Mouse (Mus musculus) macrophage (primary cell): ENCODE measurements around the gene Ntsr1. TPM values are rescaled to one million over a fixed set of nuclear protein-coding genes. Genes with fewer than 3 reads are reported as not detected.

Experiments used
- H3K27ac ChIP-seq: fragments of 350-480 bp; formaldehyde crosslinking; 2 replicates; pipeline ENCODE4 v1.9.0; 2021
- H3K36me3 ChIP-seq: fragments of 350-480 bp; formaldehyde crosslinking; 2 replicates; pipeline ENCODE4 v1.9.0; 2021; ENCODE audit errors: inconsistent target
- H3K4me3 ChIP-seq: fragments of 350-480 bp; formaldehyde crosslinking; 2 replicates; pipeline ENCODE4 v1.9.0; 2021; ENCODE audit errors: inconsistent target
- H3K79me2 ChIP-seq: fragments of 350-480 bp; formaldehyde crosslinking; 2 replicates; pipeline ENCODE4 v1.9.0; 2021; ENCODE audit errors: inconsistent target
- WGBS: methylation state at CpG from one replicate; pipeline ENCODE4 v1.1.7; 2026; ENCODE audit warnings: inconsistent platforms; ENCODE audit not compliant: missing documents; 5-methylcytosine and 5-hydroxymethylcytosine counted together
- polyA plus RNA-seq: library from polyadenylated mRNA; stranded (reverse); fragments of 250-400 nt; gene quantifications from 3 replicates; pipeline ENCODE4 v1.2.4, GENCODE M21; 2018; ENCODE audit warnings: inconsistent platforms

The Ntsr1 gene
- polyA plus RNA-seq, 1 experiment from 2014 or later, result not detected

- WGBS, result 42% methylated on average over 16 of the region's 16 CpGs
- no peaks in the 10 kb centered on the region for H3K79me2 ChIP-seq
- H3K27ac ChIP-seq, result no peak overlapping the region
- no peak overlapping the region for H3K4me3 ChIP-seq
- H3K36me3 ChIP-seq, result no peaks in the 10 kb centered on the region
Observed at GRCm38 (mm10) chr2:180482274-180482673, 17.5 kb upstream of the Ntsr1 start.

GRCm38 (mm10) chr2:180484882-180485281 is 14.9 kb upstream of the Ntsr1 start:
- Histone ChIP-seq H3K4me3 (no peak overlapping the region), H3K79me2 (no peaks in the 10 kb centered on the region), H3K36me3 (no peaks in the 10 kb centered on the region), H3K27ac (no peak overlapping the region)
- 78% methylated on average over 4 of the region's 4 CpGs for WGBS

- 95% methylated on average over 3 of the region's 3 CpGs for WGBS
- H3K27ac ChIP-seq, result no peak overlapping the region
- H3K79me2 ChIP-seq, result no peaks in the 10 kb centered on the region
- H3K36me3 ChIP-seq, result no peaks in the 10 kb centered on the region
- H3K4me3 ChIP-seq, result no peak overlapping the region
Observed at GRCm38 (mm10) chr2:180485306-180485705, 14.5 kb upstream of the Ntsr1 start.

- Histone ChIP-seq H3K36me3 (no peaks in the 10 kb centered on the region), H3K79me2 (no peaks in the 10 kb centered on the region), H3K27ac (no peak overlapping the region), H3K4me3 (no peak overlapping the region)
- WGBS, result 24% methylated on average over 17 of the region's 17 CpGs
Observed at GRCm38 (mm10) chr2:180488210-180488751, 11.5 kb upstream of the Ntsr1 start.

GRCm38 (mm10) chr2:180495906-180496305 is 3.9 kb upstream of the Ntsr1 start:
- Histone ChIP-seq H3K36me3 (no peaks in the 10 kb centered on the region), H3K27ac (no peak overlapping the region), H3K79me2 (no peaks in the 10 kb centered on the region), H3K4me3 (no peak overlapping the region)
- WGBS, result 76% methylated on average over 8 of the region's 8 CpGs

GRCm38 (mm10) chr2:180500726-180501125 is 950 bp downstream of the Ntsr1 start:
- no peaks in the 10 kb centered on the region for H3K36me3 ChIP-seq
- no peak overlapping the region for H3K4me3 ChIP-seq
- H3K79me2 ChIP-seq, result no peaks in the 10 kb centered on the region
- WGBS, result 35% methylated on average over 13 of the region's 13 CpGs
- no peak overlapping the region for H3K27ac ChIP-seq

- H3K79me2 ChIP-seq, result no peaks in the 10 kb centered on the region
- no peak overlapping the region for H3K4me3 ChIP-seq
- H3K36me3 ChIP-seq, result no peaks in the 10 kb centered on the region
- 55% methylated on average over 9 of the region's 9 CpGs for WGBS
- no peak overlapping the region for H3K27ac ChIP-seq
Observed at GRCm38 (mm10) chr2:180501217-180501967, 1.6 kb downstream of the Ntsr1 start.

- H3K79me2 ChIP-seq, result no peaks in the 10 kb centered on the region
- no peak overlapping the region for H3K4me3 ChIP-seq
- 91% methylated on average over 5 of the region's 5 CpGs for WGBS
Observed at GRCm38 (mm10) chr2:180506281-180506680, 6.5 kb downstream of the Ntsr1 start.

GRCm38 (mm10) chr2:180508455-180509115 is 8.8 kb downstream of the Ntsr1 start:
- H3K4me3 ChIP-seq, result no peak overlapping the region
- 83% methylated on average over 12 of the region's 14 CpGs for WGBS
- H3K79me2 ChIP-seq, result no peaks in the 10 kb centered on the region
- H3K27ac ChIP-seq, result no peak overlapping the region
- H3K36me3 ChIP-seq, result no peaks in the 10 kb centered on the region

More at GRCm38 (mm10) chr2:180506281-180506680, 6.5 kb downstream of the Ntsr1 start:
- Histone ChIP-seq H3K27ac (no peak overlapping the region), H3K36me3 (no peaks in the 10 kb centered on the region)

- H3K27ac ChIP-seq, result no peak overlapping the region
- WGBS, result 84% methylated on average over 5 of the region's 5 CpGs
- H3K4me3 ChIP-seq, result no peak overlapping the region
- H3K36me3 ChIP-seq, result no peaks in the 10 kb centered on the region
- no peaks in the 10 kb centered on the region for H3K79me2 ChIP-seq
Observed at GRCm38 (mm10) chr2:180510867-180511266, 11.1 kb downstream of the Ntsr1 start.

- Histone ChIP-seq H3K79me2 (no peaks in the 10 kb centered on the region), H3K36me3 (no peaks in the 10 kb centered on the region), H3K27ac (no peak overlapping the region), H3K4me3 (no peak overlapping the region)
- 20% methylated on average over 13 of the region's 13 CpGs for WGBS
Observed at GRCm38 (mm10) chr2:180511875-180512661, 12.3 kb downstream of the Ntsr1 start.

GRCm38 (mm10) chr2:180513019-180513418 is 13.2 kb downstream of the Ntsr1 start:
- H3K79me2 ChIP-seq, result no peaks in the 10 kb centered on the region
- no peak overlapping the region for H3K4me3 ChIP-seq
- 74% methylated on average over 3 of the region's 3 CpGs for WGBS
- H3K27ac ChIP-seq, result no peak overlapping the region
- H3K36me3 ChIP-seq, result no peaks in the 10 kb centered on the region

GRCm38 (mm10) chr2:180513835-180514234 is 14.1 kb downstream of the Ntsr1 start:
- Histone ChIP-seq H3K79me2 (no peaks in the 10 kb centered on the region), H3K36me3 (no peaks in the 10 kb centered on the region), H3K27ac (no peak overlapping the region), H3K4me3 (no peak overlapping the region)
- WGBS, result 88% methylated on average over 4 of the region's 4 CpGs

- WGBS, result 100% methylated on average over 1 of the region's 5 CpGs
- Histone ChIP-seq H3K36me3 (no peaks in the 10 kb centered on the region), H3K79me2 (no peaks in the 10 kb centered on the region), H3K27ac (no peak overlapping the region), H3K4me3 (no peak overlapping the region)
Observed at GRCm38 (mm10) chr2:180521437-180522221, 21.9 kb downstream of the Ntsr1 start.
